Mouse (Mus musculus) testis, postnatal 10 days (tissue): Measurements from ENCODE around the gene Gpr22.

ENCODE experiments used
- DNase-seq: peaks from one replicate; pipeline ENCODE4 v3.0.0; 2021; ENCODE audit warnings: low spot score

The Gpr22 gene

GRCm38 (mm10) chr12:31667187-31667586 lies 46.6 kb downstream of the Gpr22 start:
- no peak for DNase-seq

GRCm38 (mm10) chr12:31665999-31666398 lies 47.7 kb downstream of the Gpr22 start:
- no peak for DNase-seq
